Mouse (Mus musculus): ENCODE results near the gene Pink1.

DNA sequence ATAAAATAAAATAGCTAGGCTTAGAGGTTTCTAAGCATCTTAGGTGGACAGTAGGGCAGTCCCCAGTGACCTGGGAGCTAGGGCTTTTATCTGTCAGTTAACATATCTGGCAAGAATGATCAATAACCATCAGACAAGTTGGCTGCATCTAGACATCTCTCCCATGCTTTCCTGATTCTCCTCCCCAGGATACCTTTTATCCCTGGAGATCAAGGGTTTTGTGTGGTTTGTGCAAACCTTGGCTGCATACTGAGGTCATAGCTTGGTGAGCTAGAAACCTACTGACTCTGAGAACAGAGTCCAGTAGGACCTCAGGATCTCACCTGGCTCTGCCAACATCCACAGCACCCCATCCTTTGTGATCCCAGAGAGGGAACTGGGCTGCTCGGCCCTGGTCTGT lies 21.2 kb upstream of the Pink1 start:
- TF ChIP-seq EP300 (IDR thresholded peaks at IDR 0.05; ENCODE audit: low read depth): no peak
- TF ChIP-seq CTCF (IDR thresholded peaks at IDR 0.05; ENCODE audit: low read depth): no peak

Measured in heart, postnatal 0 days (tissue).